Comparison of ENCODE assay signal across 27 mouse cellular contexts in genomic region chr2:137594509-137594908, GRCm38 (mm10).
DNase-seq lines count a peak whose midpoint lies in the region; TF ChIP-seq lines count a peak whose summit lies in the region.
"Had no signal": no experiment of that assay in that cellular context is flagged by ENCODE, and none has a peak within 500 bp of the region (broad histone marks: within the 10 kb centered on the region; RNA-seq: fewer than 3 reads in every experiment).

No protein-coding gene starts in this region.

- no peak overlapping the region for H3K4me3 ChIP-seq in gastrocnemius, adult 2 months
- H3K4me3 ChIP-seq in heart, embryonic 10.5 days = no peak overlapping the region
- H3K4me3 ChIP-seq in myocyte = no peak overlapping the region
- H3K4me3 ChIP-seq: embryonic facial prominence, embryonic 12.5 days; intestine, embryonic 15.5 days; midbrain, embryonic 13.5 days had no signal

- H3K4me2 ChIP-seq in myocyte (ENCODE audit: low read depth) = peak overlapping the region; percentile 26
- H3K4me2 ChIP-seq: embryonic facial prominence, embryonic 12.5 days; intestine, embryonic 15.5 days; midbrain, embryonic 13.5 days had no signal

- H3ac ChIP-seq in myocyte (ENCODE audit: control insufficient read depth, insufficient read length) = no peak overlapping the region

- H3K9me3 ChIP-seq in heart, embryonic 10.5 days = no peaks in the 10 kb centered on the region
- H3K9me3 ChIP-seq: embryonic facial prominence, embryonic 12.5 days; intestine, embryonic 15.5 days; midbrain, embryonic 13.5 days had no signal

- H3K4me1 ChIP-seq in heart, embryonic 10.5 days = no peaks in the 10 kb centered on the region
- H3K4me1 ChIP-seq: embryonic facial prominence, embryonic 12.5 days; intestine, embryonic 15.5 days; midbrain, embryonic 13.5 days had no signal

- no peaks in the 10 kb centered on the region for H3K27me3 ChIP-seq in heart, embryonic 10.5 days (ENCODE audit: insufficient read depth, poor library complexity, severe bottlenecking)
- no peaks in the 10 kb centered on the region for H3K27me3 ChIP-seq in myocyte (ENCODE audit: control insufficient read depth, insufficient read depth, insufficient read length)
- H3K27me3 ChIP-seq: embryonic facial prominence, embryonic 12.5 days; intestine, embryonic 15.5 days; midbrain, embryonic 13.5 days had no signal

- peak; percentile 44 for DNase-seq in gastrocnemius, adult 2 months
- DNase-seq in gastrocnemius, postnatal 10 days = no peak
- peak; percentile 13 to 29 for DNase-seq in heart, postnatal 14 days
- no peak for DNase-seq in heart, embryonic 10.5 days (ENCODE audit: low spot score)
- peak; percentile 26 for DNase-seq in fat pad, adult 2 months (ENCODE audit: extremely low read depth, low read depth, low spot score)
- DNase-seq in adrenal gland, adult 8-10 months = no peak
- no peak for DNase-seq in layer of hippocampus, adult 18-20 months (ENCODE audit: low spot score in 2 of 2)
- DNase-seq: adrenal gland, postnatal 10 days; cerebellum, adult 11 months; cerebellum, adult 9-10 months; embryo, embryonic 11 days; kidney, adult 8-10 months; layer of hippocampus, adult 9-11 months; liver; lung, adult 2 months; lung, postnatal 10 days; right cerebral cortex, postnatal 25 days; spleen, adult 18-20 months; thymus, postnatal 25 days had no signal

- 0 out of 2 replicates have a peak overlapping the region, but pooled peaks have one; percentile 2 for H3K27ac ChIP-seq in gastrocnemius, adult 2 months
- no peak overlapping the region for H3K27ac ChIP-seq in heart, embryonic 10.5 days
- H3K27ac ChIP-seq: embryonic facial prominence, embryonic 12.5 days; hindbrain, postnatal 0 days; intestine, embryonic 15.5 days; kidney, postnatal 0 days; liver, embryonic 14.5 days; macrophage; midbrain, embryonic 13.5 days had no signal

- no peaks in the 10 kb centered on the region for H3K36me3 ChIP-seq in heart, embryonic 10.5 days
- H3K36me3 ChIP-seq in myocyte (ENCODE audit: control insufficient read depth, insufficient read depth) = no peaks in the 10 kb centered on the region
- H3K36me3 ChIP-seq: embryonic facial prominence, embryonic 12.5 days; intestine, embryonic 15.5 days; midbrain, embryonic 13.5 days had no signal

- TF ChIP-seq CTCF in gastrocnemius, adult 2 months (IDR thresholded peaks at IDR 0.05) = no peak

- WGBS in heart, embryonic 10.5 days = 89% methylated on average over 4 of the region's 4 CpGs

- H3K79me2 ChIP-seq in myocyte (ENCODE audit: control insufficient read depth, insufficient read depth) = no peaks in the 10 kb centered on the region

- intact Hi-C loops in gastrocnemius, adult 2 months (cut with DNase I) = no loop called here
- intact Hi-C loops in heart, postnatal 14 days (cut with DNase I) = no loop called here

- no peak for TF ChIP-seq POLR2A in myocyte (IDR thresholded peaks at IDR 0.05; ENCODE audit: insufficient read length, low read depth)

TF ChIP-seq in myocyte, 11 proteins besides CTCF, POLR2A, EP300 and RAD21:
- TF ChIP-seq MAX (IDR thresholded peaks at IDR 0.05; ENCODE audit: low read depth) (no peak), CEBPB (IDR thresholded peaks at IDR 0.05; ENCODE audit: insufficient read depth, poor library complexity, severe bottlenecking) (peak; percentile 71), MYOG (IDR thresholded peaks at IDR 0.05; ENCODE audit: control insufficient read depth in 1 of 3, insufficient read depth in 1 of 3, insufficient read length in 2 of 3, low read depth in 2 of 3) (no peak), SRF (IDR thresholded peaks at IDR 0.05; ENCODE audit: control insufficient read depth, insufficient read length, low read depth) (no peak), TCF3 (IDR thresholded peaks at IDR 0.05; ENCODE audit: insufficient read length, low read depth) (no peak)

Comparison
In these comparisons a context has a peak if more than half of its experiments do, and no peak if none do; other contexts are left out.
1. DNase-seq: peak in gastrocnemius, adult 2 months (single experiment), heart, postnatal 14 days (2 of 2) and fat pad, adult 2 months (single experiment); none in gastrocnemius, postnatal 10 days (single experiment), heart, embryonic 10.5 days (single experiment), adrenal gland, adult 8-10 months (single experiment) and layer of hippocampus, adult 18-20 months (0 of 2).